Mouse (Mus musculus) midbrain, postnatal 0 days (tissue): Measurements from ENCODE around the gene Dkkl1. TPM values are rescaled to one million over a fixed set of nuclear protein-coding genes. Genes with fewer than 3 reads are reported as not detected.

Experiments
- ATAC-seq: fragments of 200-750 bp; cut with Nextera tagmentation; 2 replicates; pipeline ENCODE4 v1.8.0; 2017; ENCODE audit warnings: moderate number of reproducible peaks, mild to moderate bottlenecking, moderate TSS enrichment, moderate library complexity; ENCODE audit not compliant: low FRiP score
- DNase-seq: peaks from one replicate; pipeline ENCODE4 v3.0.0-alpha.2; 2015; ENCODE audit warnings: low spot score
- H3K27ac ChIP-seq: fragments of 300-500 bp; sonication (generic); 2 replicates; pipeline ENCODE4 v1.5.1; 2014; ENCODE audit warnings: low read depth, mild to moderate bottlenecking, low read length, mixed read lengths
- H3K27me3 ChIP-seq: fragments of 300-500 bp; sonication (generic); 2 replicates; pipeline ENCODE4 v1.6.1; 2014; ENCODE audit warnings: low read length, control low read depth, mixed read lengths; ENCODE audit not compliant: insufficient read depth
- H3K36me3 ChIP-seq: fragments of 300-500 bp; sonication (generic); 2 replicates; pipeline ENCODE4 v1.6.1; 2014; ENCODE audit warnings: low read length, control low read depth, mixed read lengths; ENCODE audit not compliant: insufficient read depth
- H3K4me1 ChIP-seq: fragments of 300-500 bp; sonication (generic); 2 replicates; pipeline ENCODE4 v1.6.1; 2014; ENCODE audit warnings: mild to moderate bottlenecking, control low read depth, antibody characterized with exemption, low read length, mixed read lengths; ENCODE audit not compliant: insufficient read depth
- H3K4me2 ChIP-seq: fragments of 300-500 bp; sonication (generic); 2 replicates; pipeline ENCODE4 v1.6.1; 2014; ENCODE audit warnings: low read depth, mild to moderate bottlenecking, low read length, mixed read lengths; ENCODE audit not compliant: poor library complexity, severe bottlenecking
- H3K4me3 ChIP-seq: fragments of 300-500 bp; sonication (generic); 2 replicates; pipeline ENCODE4 v1.5.1; 2014; ENCODE audit warnings: low read depth, mild to moderate bottlenecking, low read length, moderate library complexity
- H3K9ac ChIP-seq: fragments of 300-500 bp; sonication (generic); replicated peaks from 2 replicates; pipeline ENCODE4 v1.6.1; 2014; ENCODE audit warnings: mild to moderate bottlenecking, low read length, moderate library complexity, mixed read lengths; ENCODE audit not compliant: poor library complexity, severe bottlenecking
- H3K9me3 ChIP-seq: fragments of 300-500 bp; sonication (generic); 2 replicates; pipeline ENCODE4 v1.6.1; 2016; ENCODE audit warnings: low read length, control low read depth
- CTCF ChIP-seq: IDR thresholded peaks from 2 replicates; pipeline ENCODE4 v1.5.1; 2016; ENCODE audit warnings: antibody characterized with exemption, mild to moderate bottlenecking
- WGBS: fragments of 180-500 bp; shearing (Covaris S2); extraction: QIAGEN DNeasy Blood & Tissue Kit; methylation state at CpG from one replicate; pipeline ENCODE4 v1.1.7; 2014; 5-methylcytosine and 5-hydroxymethylcytosine counted together
- microRNA-seq: library from miRNA; unstranded; fragments of <30 nt; microRNA quantifications from one replicate; pipeline ENCODE4, GENCODE M21; 2016; ENCODE audit warnings: borderline number of aligned reads
- polyA plus RNA-seq: library from polyadenylated mRNA; unstranded; fragments of >200 nt; fragmentation: Nextera tagmentation; extraction: Ambion mirVana; gene quantifications from 2 replicates; pipeline ENCODE4 v1.2.1, GENCODE M21; 2015
- total RNA-seq: library from RNA; depleted of rRNA; stranded (reverse); fragments of >200 nt; gene quantifications from 2 replicates; pipeline ENCODE4 v1.2.3, GENCODE M21; 2014; rRNA removed

The Dkkl1 gene
- total and polyA plus RNA-seq, 2 experiments from 2014 or later = 14.4 to 23.9 TPM

DNA sequence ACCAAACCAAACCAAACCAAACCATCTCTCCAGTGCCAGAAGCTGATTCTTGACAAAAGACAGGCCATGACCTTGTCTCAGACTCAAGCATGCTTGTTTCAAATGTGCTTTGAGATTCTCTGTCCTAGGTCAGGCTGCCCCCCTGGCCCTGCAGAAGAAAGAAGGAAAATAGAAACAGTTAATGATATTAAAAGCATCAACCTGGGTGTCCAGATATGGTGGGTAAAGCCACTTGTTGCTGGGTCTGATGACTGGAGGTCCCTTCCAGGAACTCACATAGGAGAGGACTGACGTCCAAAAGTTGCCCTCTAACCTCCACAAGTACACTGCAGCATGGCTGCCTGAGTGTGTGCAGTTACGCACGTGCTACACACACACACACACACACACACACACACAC, 51.1 kb downstream of the Dkkl1 start:
- Histone ChIP-seq H3K4me2 (no peak overlapping the region), H3K9ac (no peak overlapping the region), H3K27ac (no peak overlapping the region), H3K27me3 (peaks cover 22% of the 10 kb centered on the region), H3K4me1 (peaks cover 8% of the 10 kb centered on the region; the same call in 1 of the 2 replicates), H3K4me3 (no peak overlapping the region), H3K36me3 (peaks cover 28% of the 10 kb centered on the region), H3K9me3 (no peaks in the 10 kb centered on the region)
- 88% methylated on average over 3 of the region's 3 CpGs for WGBS
- no peak for DNase-seq
- TF ChIP-seq CTCF = no peak
- ATAC-seq = no peak

DNA sequence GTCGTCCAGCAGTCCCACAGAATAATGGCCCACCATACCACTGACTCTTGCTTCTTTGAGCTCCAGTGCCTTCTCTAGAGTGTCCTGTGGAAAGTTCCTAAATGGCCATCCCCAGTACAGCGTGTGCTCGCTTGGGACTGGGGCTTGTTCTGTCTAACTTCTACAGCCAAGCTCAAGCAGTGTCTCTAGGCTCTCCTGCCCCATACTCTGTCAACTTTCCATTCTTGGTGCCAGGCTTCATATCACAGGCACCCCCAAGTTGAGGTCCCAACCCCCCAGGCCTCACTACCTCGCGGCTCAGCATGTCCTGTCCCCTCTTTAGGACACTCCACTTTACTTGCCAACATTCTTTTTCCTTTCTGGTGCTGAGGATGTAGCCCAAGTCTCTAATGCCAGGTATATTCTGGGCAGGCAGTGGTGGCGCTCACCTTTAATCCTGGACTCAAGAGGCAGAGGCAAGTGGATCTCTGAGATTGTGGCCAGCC, 51.6 kb downstream of the Dkkl1 start:
- no peak overlapping the region for H3K9ac ChIP-seq
- no peak for TF ChIP-seq CTCF
- H3K4me3 ChIP-seq = no peak overlapping the region
- H3K27me3 ChIP-seq = peaks cover 17% of the 10 kb centered on the region
- H3K9me3 ChIP-seq = no peaks in the 10 kb centered on the region
- H3K36me3 ChIP-seq = peaks cover 28% of the 10 kb centered on the region
- H3K27ac ChIP-seq = no peak overlapping the region
- peaks cover 8% of the 10 kb centered on the region; the same call in 1 of the 2 replicates for H3K4me1 ChIP-seq
- ATAC-seq (no peak), DNase-seq (no peak)
- 96% methylated on average over 6 of the region's 6 CpGs for WGBS
- H3K4me2 ChIP-seq = no peak overlapping the region

DNA sequence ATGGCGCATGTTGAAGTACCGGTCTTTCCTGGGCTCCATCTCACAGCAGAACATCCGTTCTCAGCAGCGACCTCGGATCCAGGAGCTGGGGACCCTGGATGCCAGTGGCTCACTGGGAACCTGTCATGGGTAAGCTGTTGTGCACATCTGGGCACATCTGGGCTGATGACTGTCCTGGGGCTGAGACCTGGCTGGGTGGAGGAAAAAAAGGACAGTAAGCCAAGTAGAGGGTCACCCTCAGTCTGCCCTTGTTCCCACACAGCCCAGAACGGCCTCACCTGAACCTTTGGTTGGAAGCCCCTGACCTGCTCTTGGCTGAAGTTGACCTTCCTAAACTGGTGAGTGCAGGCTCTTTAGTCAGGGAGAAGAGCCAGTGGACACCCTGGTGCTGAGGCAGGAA, 53.0 kb downstream of the Dkkl1 start:
- TF ChIP-seq CTCF = no peak
- H3K4me1 ChIP-seq = peaks cover 8% of the 10 kb centered on the region; the same call in 1 of the 2 replicates
- no peak for DNase-seq
- peaks cover 28% of the 10 kb centered on the region for H3K36me3 ChIP-seq
- H3K4me3 ChIP-seq = no peak overlapping the region
- H3K9ac ChIP-seq = no peak overlapping the region
- no peak for ATAC-seq
- WGBS = 92% methylated on average over 6 of the region's 6 CpGs
- no peak overlapping the region for H3K4me2 ChIP-seq
- H3K27ac ChIP-seq = no peak overlapping the region
- peaks cover 3% of the 10 kb centered on the region; the same call in 1 of the 2 replicates for H3K27me3 ChIP-seq
- no peaks in the 10 kb centered on the region for H3K9me3 ChIP-seq

Small RNA genes within 50 kb of the gene (microRNA-seq; reads per million reads assigned to microRNA genes)
- not detected for gene Mir7055

Other genes starting within 250 kb of the Dkkl1 start
Only the 30 nearest of the 36 such genes appear.
- gene Bcl2l12, start 213.4 kb downstream of the Dkkl1 start, total RNA-seq = 7.8 and 11.4 TPM in 2 replicates
- gene Bcl2l12, start 213.4 kb downstream of the Dkkl1 start, polyA plus RNA-seq = 5.9 and 8.4 TPM in 2 replicates
- gene Scaf1, start 195.8 kb downstream of the Dkkl1 start, total RNA-seq = 86.5 and 90.9 TPM in 2 replicates
- gene Scaf1, start 195.8 kb downstream of the Dkkl1 start, polyA plus RNA-seq = 49.0 and 53.3 TPM in 2 replicates
- 7.3 and 7.9 TPM in 2 replicates for gene Rras, start 194.2 kb downstream of the Dkkl1 start, total RNA-seq
- gene Rras, start 194.2 kb downstream of the Dkkl1 start, polyA plus RNA-seq = 11.9 and 14.0 TPM in 2 replicates
- 17.4 and 17.9 TPM in 2 replicates for gene Prr12, start 159.3 kb downstream of the Dkkl1 start, total RNA-seq
- 8.8 and 9.2 TPM in 2 replicates for gene Prr12, start 159.3 kb downstream of the Dkkl1 start, polyA plus RNA-seq
- 68.3 and 79.4 TPM in 2 replicates for gene Nosip, start 149.7 kb downstream of the Dkkl1 start, total RNA-seq
- 70.0 and 72.3 TPM in 2 replicates for gene Nosip, start 149.7 kb downstream of the Dkkl1 start, polyA plus RNA-seq
- gene Prrg2, start 149.5 kb downstream of the Dkkl1 start, total RNA-seq = 7.7 and 10.3 TPM in 2 replicates
- gene Prrg2, start 149.5 kb downstream of the Dkkl1 start, polyA plus RNA-seq = 13.7 and 15.7 TPM in 2 replicates
- 24.2 and 29.5 TPM in 2 replicates for gene Rcn3, start 119.9 kb downstream of the Dkkl1 start, total RNA-seq
- 31.9 and 33.6 TPM in 2 replicates for gene Rcn3, start 119.9 kb downstream of the Dkkl1 start, polyA plus RNA-seq
- 27.2 and 30.5 TPM in 2 replicates for gene Fcgrt, start 108.3 kb downstream of the Dkkl1 start, total RNA-seq
- 36.4 and 44.5 TPM in 2 replicates for gene Fcgrt, start 108.3 kb downstream of the Dkkl1 start, polyA plus RNA-seq
- 1,069 and 1,136 TPM in 2 replicates for gene Rps11, start 87.7 kb downstream of the Dkkl1 start, total RNA-seq
- 671 and 697 TPM in 2 replicates for gene Rps11, start 87.7 kb downstream of the Dkkl1 start, polyA plus RNA-seq
- 1,048 and 1,621 TPM in 2 replicates for gene Rpl13a, start 83.4 kb downstream of the Dkkl1 start, total RNA-seq
- gene Rpl13a, start 83.4 kb downstream of the Dkkl1 start, polyA plus RNA-seq = 667 and 701 TPM in 2 replicates
- gene Gm45713, start 75.9 kb downstream of the Dkkl1 start, total RNA-seq = 2.0 TPM in 1 of 2 replicates, not detected in the other
- 0.39 TPM in 1 of 2 replicates, not detected in the other for gene Gm45713, start 75.9 kb downstream of the Dkkl1 start, polyA plus RNA-seq
- 3.4 and 7.8 TPM in 2 replicates for gene Flt3l, start 75.7 kb downstream of the Dkkl1 start, total RNA-seq
- 1.3 and 1.7 TPM in 2 replicates for gene Flt3l, start 75.7 kb downstream of the Dkkl1 start, polyA plus RNA-seq
- gene Pih1d1, start 57.8 kb downstream of the Dkkl1 start, total RNA-seq = 104 and 124 TPM in 2 replicates
- gene Pih1d1, start 57.8 kb downstream of the Dkkl1 start, polyA plus RNA-seq = 77.1 and 81.6 TPM in 2 replicates
- gene Aldh16a1, start 57.6 kb downstream of the Dkkl1 start, total RNA-seq = 18.9 and 22.0 TPM in 2 replicates
- gene Aldh16a1, start 57.6 kb downstream of the Dkkl1 start, polyA plus RNA-seq = 12.9 and 15.2 TPM in 2 replicates
- 1.9 and 2.5 TPM in 2 replicates for gene Slc17a7, start 48.2 kb downstream of the Dkkl1 start, total RNA-seq
- 0.95 and 0.96 TPM in 2 replicates for gene Slc17a7, start 48.2 kb downstream of the Dkkl1 start, polyA plus RNA-seq
- gene Gfy, start 32.6 kb downstream of the Dkkl1 start, total RNA-seq = not detected in 2 replicates
- 0.11 and 0.51 TPM in 2 replicates for gene Gfy, start 32.6 kb downstream of the Dkkl1 start, polyA plus RNA-seq
- gene Pth2, start 31.2 kb downstream of the Dkkl1 start, total RNA-seq = not detected in 2 replicates
- gene Pth2, start 31.2 kb downstream of the Dkkl1 start, polyA plus RNA-seq = 0.93 and 1.3 TPM in 2 replicates
- 0.24 and 0.38 TPM in 2 replicates for gene Ccdc155, start 7.3 kb downstream of the Dkkl1 start, total RNA-seq
- 0.32 and 0.50 TPM in 2 replicates for gene Ccdc155, start 7.3 kb downstream of the Dkkl1 start, polyA plus RNA-seq
- gene Tead2, start 3.6 kb upstream of the Dkkl1 start, total RNA-seq = 31.2 and 54.8 TPM in 2 replicates
- 16.8 and 17.0 TPM in 2 replicates for gene Tead2, start 3.6 kb upstream of the Dkkl1 start, polyA plus RNA-seq
- gene Cd37, start 27.0 kb upstream of the Dkkl1 start, total RNA-seq = 1.2 and 1.7 TPM in 2 replicates
- 1.5 and 2.4 TPM in 2 replicates for gene Cd37, start 27.0 kb upstream of the Dkkl1 start, polyA plus RNA-seq
- 0.16 and 1.3 TPM in 2 replicates for gene Slc6a16, start 28.9 kb upstream of the Dkkl1 start, total RNA-seq
- 2.3 and 3.1 TPM in 2 replicates for gene Slc6a16, start 28.9 kb upstream of the Dkkl1 start, polyA plus RNA-seq
- not detected in 2 replicates for gene Slc6a21, start 65.4 kb upstream of the Dkkl1 start, total RNA-seq
- not detected in 2 replicates for gene Slc6a21, start 65.4 kb upstream of the Dkkl1 start, polyA plus RNA-seq
- 22.6 and 35.4 TPM in 2 replicates for gene Trpm4, start 121.6 kb upstream of the Dkkl1 start, total RNA-seq
- 10.4 and 10.7 TPM in 2 replicates for gene Trpm4, start 121.6 kb upstream of the Dkkl1 start, polyA plus RNA-seq
- 0.33 TPM in 1 of 2 replicates, not detected in the other for gene Hrc, start 123.1 kb upstream of the Dkkl1 start, total RNA-seq
- 0.26 and 0.49 TPM in 2 replicates for gene Hrc, start 123.1 kb upstream of the Dkkl1 start, polyA plus RNA-seq
- 87.4 and 104 TPM in 2 replicates for gene Ppfia3, start 154.9 kb upstream of the Dkkl1 start, total RNA-seq
- 28.9 and 31.6 TPM in 2 replicates for gene Ppfia3, start 154.9 kb upstream of the Dkkl1 start, polyA plus RNA-seq
- gene Lin7b, start 158.4 kb upstream of the Dkkl1 start, total RNA-seq = 68.6 and 96.6 TPM in 2 replicates
- 59.9 and 70.3 TPM in 2 replicates for gene Lin7b, start 158.4 kb upstream of the Dkkl1 start, polyA plus RNA-seq
- gene Snrnp70, start 183.6 kb upstream of the Dkkl1 start, total RNA-seq = 249 and 258 TPM in 2 replicates
- 108 and 131 TPM in 2 replicates for gene Snrnp70, start 183.6 kb upstream of the Dkkl1 start, polyA plus RNA-seq
- gene Kcna7, start 193.5 kb upstream of the Dkkl1 start, total RNA-seq = not detected in 2 replicates
- 0.06 TPM in 1 of 2 replicates, not detected in the other for gene Kcna7, start 193.5 kb upstream of the Dkkl1 start, polyA plus RNA-seq
- gene Ntf5, start 201.5 kb upstream of the Dkkl1 start, total RNA-seq = 0.24 TPM in 1 of 2 replicates, not detected in the other
- not detected in 2 replicates for gene Ntf5, start 201.5 kb upstream of the Dkkl1 start, polyA plus RNA-seq
- gene Lhb, start 208.7 kb upstream of the Dkkl1 start, total RNA-seq = 1.8 TPM in 1 of 2 replicates, not detected in the other
- 0.32 and 0.70 TPM in 2 replicates for gene Lhb, start 208.7 kb upstream of the Dkkl1 start, polyA plus RNA-seq